Mouse (Mus musculus) heart, adult 9 months (tissue): Measurements from ENCODE around the gene 9530053A07Rik.
A peak's percentile ranks its signal among the peaks of the same experiment; 100 is the strongest.
"Not testable (repeated sequence)": the region's sequence is repeated elsewhere in the genome, so short reads cannot be mapped to it uniquely, and the experiment has no call there.

Experiments
- DNase-seq, 2 experiments: peaks; one replicate each; pipeline ENCODE4 v3.0.0; 2022; ENCODE audit warnings: low spot score in 2 of 2

The 9530053A07Rik gene

DNA sequence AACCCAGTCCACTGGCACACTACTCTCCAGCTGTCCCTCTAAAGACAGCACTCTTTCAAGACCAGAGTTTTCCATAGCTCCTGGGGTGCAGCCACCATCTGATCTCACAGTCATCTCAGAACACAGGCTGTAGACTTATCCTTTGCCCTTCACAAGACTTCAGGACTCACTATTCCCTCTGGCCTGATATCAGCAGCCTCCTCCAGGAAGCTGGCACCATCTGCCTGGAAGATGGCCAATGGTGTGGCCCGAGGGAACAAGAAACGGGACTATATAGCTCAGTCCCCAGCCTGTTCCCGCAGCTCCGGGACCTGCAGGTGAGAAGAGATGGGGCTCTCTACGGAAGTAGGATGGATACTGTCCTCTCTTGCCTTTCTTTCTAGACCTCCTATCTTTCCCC lies at the start of gene 9530053A07Rik:
Gene 9530053A07Rik (plus strand): TSS at position 301 of the 400 bp plus-strand sequence.
- no peak for DNase-seq

DNA sequence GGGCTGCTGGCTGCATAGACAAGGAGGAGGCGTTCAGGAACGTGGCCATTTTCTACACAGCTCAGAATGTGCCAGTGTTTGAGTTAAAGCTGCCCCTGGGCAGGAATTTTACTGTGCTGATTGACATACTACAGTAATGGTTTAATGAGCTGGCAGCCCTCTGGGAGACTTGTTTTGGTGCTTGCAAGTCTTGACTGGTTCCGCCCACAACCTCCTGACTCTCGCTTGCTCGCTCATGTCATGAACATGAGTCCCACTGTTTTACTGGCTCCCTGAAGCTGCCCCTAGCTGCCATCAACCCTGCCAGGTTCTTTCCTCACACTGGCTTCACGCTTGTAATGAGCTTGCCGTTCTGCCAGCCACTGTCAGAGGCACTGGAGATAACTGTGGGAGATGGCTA lies 45.1 kb upstream of the 9530053A07Rik start:
- no peak for DNase-seq

DNA sequence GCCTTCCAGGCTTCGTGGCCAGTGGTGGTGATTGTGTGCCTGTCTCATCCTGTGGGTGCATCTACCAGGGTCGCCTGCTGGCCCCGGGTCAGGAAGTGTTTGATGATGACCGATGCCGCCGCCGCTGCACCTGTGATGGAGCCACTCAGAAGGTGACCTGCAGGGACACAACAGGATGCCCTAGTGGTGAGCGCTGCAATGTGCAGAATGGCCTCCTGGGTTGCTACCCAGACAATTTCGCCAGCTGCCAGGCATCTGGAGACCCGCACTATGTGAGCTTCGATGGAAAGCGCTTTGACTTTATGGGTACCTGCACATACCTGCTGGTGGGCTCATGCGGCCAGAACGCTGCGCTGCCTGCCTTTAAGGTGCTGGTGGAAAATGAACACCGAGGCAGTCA lies 43.0 kb upstream of the 9530053A07Rik start:
- DNase-seq = no peak

DNA sequence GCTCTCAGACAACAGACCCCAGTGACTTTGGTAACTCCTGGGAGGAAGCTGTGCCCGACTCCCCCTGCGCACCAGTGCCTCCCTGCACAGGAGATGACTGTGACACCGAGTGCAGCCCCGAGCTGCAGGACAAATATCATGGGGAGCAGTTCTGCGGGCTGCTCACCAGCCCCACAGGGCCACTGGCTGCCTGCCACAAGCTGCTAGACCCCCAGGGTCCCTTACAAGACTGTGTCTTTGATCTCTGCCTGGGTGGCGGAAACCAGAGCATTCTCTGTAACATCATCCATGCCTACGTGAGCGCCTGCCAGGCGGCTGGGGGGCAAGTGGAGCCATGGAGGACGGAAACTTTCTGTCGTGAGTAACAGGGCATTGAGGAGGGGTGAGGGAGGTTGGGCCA lies 35.7 kb upstream of the 9530053A07Rik start:
- no peak for DNase-seq

DNA sequence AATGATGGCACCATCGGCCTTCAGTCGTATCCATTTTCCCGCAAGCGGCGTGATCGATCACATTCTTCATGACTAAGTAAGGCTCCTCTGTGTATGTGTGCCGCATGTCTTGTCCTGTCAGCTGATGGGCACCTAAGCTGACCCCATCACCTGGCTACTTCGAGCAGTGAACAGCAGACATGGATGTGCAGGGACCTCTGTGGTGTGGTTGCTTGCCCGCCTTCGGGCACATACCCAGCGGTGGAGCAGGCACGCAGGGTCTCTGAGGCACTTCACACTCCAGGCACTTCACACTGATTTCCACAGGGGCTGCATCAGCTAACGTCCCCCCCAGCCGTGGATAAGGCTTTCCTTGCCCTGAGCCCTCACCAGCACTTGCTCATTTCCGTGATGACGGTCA lies 30.2 kb upstream of the 9530053A07Rik start:
- no peak for DNase-seq

DNA sequence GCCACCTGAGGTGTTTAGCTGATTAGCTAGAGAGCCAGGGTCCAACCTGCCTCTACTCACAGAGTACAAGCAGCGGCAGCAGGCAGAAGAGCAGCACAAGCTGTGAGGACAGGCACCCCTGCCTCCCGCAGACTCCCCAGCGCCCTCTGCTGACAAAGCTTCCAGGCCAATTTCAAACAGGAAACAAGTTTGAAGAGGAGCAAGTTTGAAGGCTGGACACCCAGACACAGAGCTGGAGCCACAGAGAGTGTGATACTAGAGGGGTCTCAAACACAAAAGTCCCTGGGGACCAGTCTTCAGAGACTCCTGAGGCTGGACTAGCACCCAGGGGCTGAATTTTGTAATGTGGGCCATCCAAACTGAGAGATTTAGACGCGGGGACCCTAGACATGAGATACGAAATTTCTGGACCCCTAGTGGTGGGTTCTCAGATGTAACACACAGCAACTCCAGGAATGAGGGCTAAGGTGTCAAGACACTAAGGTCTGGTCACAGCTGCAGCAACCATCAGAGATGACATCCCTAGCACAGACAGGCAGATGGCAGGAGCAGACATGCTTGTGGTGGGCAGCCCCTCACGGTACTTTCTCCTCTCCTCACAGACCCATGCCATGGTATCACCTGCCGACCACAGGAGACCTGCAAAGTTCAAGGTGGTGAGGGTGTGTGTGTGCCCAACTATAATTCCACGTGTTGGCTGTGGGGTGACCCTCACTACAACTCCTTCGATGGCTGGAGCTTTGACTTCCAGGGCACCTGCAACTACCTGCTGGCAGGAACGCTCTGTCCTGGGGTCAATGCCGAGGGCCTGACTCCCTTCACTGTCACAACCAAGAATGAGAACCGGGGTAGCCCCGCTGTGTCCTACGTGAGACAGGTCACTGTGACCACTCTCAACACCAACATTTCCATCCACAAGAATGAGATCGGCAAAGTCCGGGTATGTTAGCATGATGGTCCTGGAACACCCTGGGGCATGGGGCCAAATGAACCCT lies 28.4 kb upstream of the 9530053A07Rik start:
- no peak for DNase-seq

DNA sequence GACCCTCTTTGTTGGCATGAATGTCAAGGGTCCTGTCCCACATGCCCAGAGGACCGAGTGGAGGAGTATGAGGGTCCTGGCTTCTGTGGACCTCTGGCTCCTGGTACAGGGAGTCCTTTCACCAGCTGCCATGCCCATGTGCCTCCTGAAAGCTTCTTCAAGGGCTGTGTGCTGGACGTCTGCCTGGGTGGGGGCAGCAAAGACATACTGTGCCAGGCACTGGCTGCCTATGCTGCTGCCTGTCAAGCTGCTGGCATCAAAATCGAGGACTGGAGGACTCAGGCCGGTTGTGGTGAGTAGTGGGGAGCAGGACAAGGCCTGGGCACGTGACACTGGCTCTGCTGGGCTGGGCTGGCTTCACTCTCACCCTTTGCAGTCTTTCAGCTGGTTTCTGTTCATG lies 26.3 kb upstream of the 9530053A07Rik start:
- not testable (repeated sequence) for DNase-seq

DNA sequence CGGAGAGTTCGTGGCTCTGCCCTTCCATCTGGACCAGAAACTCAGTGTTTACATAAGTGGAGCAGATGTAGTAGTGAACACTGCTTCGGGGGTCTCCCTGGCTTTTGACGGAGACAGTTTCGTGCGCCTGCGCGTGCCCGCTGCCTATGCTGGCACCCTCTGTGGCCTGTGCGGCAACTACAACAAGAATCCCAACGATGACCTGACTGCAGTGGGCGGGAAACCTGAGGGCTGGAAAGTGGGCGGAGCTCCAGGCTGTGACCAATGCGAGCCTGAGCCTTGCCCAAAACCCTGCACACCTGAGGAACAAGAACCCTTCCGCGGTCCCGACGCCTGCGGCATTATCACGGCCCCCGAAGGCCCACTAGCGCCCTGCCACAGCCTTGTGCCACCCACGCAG lies 24.6 kb upstream of the 9530053A07Rik start:
- no peak for DNase-seq

DNA sequence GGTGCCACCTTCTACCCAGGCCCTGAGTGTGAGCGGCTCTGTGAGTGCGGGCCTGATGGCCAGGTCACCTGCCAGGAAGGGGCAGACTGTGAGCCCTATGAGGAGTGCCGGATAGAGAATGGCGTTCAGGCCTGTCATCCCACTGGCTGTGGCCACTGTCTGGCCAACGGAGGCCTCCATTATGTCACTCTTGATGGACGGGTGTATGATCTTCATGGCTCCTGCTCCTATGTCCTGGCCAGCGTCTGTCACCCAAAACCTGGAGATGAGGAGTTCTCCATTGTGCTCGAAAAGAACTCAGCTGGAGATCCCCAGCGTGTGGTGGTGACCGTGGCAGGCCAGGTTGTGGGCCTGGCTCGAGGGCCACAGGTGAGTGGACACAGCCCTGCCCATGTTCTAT lies 23.0 kb upstream of the 9530053A07Rik start:
- no peak for DNase-seq

DNA sequence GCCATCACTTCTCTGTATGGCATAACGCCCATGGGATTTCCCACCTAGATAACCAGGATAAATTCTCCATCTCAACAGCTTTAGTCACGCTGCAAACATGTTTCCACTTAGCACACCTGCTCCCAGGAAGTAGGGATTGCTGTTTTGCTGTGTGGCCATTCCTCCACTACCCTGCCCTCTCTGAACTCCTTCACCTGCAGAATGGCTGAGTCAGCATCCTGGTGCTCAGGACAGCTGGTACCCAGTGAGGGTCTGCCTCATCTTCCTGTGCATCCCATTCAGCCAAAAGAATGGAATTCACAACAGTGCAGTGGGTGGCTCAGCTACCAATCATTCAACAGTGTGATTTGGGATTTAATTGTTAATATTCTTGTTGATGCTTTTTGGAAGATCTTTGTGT lies 14.6 kb upstream of the 9530053A07Rik start:
- DNase-seq = no peak

DNA sequence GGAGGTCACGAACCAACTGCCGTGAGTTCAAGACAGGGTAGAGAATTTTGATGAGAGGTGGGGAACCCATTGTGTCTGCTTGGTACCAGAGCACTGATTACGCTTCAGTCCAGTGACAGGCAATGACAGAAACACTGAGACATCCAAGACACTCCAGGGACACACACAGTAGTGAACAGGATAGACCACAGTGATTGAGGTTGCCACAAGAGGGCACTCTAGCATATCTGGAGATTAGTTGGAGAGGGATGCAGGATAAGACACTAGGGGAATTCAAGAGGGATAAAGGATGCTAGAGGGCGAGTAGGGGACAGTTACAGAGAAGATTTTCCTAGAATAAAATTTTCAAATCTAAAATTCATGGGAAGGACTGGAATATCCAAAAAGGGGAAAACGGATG lies 8.3 kb downstream of the 9530053A07Rik start:
- no peak for DNase-seq

DNA sequence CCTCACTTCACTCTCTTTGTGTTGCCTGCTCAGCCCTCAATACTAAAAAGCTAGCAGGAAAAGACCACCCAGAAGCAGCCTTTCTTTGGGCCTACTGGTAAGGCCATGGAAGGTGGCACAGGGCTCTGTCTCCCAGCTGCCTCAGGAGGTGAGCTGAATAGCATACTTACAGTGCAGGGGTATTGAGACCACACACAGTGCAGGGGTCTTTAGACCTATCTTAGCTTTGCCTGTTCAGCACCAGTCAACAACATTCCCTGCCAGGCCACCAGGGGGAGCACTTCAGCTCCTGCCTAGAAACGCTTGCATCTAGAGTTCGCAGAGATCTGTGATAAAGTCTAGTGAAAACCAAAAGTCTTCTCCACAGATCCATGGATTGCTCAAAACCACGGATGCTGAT lies 19.0 kb downstream of the 9530053A07Rik start:
- peak; percentile 11 to 32 for DNase-seq

DNA sequence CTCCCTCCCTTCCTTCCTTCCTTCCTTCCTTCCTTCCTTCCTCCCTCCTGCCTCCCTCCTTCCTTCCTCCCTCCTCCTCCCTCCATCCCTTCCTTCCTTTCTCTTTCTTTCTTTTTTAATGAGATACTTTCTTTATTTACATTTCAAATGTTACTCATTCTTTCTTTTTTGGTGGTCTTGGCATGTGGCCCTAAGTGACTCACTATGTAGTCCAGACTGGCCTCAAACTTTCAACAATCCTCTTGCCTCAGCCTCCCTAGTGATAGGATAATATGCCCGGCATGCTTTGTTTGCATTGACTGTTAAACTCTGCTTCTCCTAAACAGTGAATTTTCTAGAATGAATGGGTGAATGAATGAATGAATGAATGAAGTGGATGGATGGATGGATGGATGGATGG lies 20.6 kb downstream of the 9530053A07Rik start:
- no peak for DNase-seq

DNA sequence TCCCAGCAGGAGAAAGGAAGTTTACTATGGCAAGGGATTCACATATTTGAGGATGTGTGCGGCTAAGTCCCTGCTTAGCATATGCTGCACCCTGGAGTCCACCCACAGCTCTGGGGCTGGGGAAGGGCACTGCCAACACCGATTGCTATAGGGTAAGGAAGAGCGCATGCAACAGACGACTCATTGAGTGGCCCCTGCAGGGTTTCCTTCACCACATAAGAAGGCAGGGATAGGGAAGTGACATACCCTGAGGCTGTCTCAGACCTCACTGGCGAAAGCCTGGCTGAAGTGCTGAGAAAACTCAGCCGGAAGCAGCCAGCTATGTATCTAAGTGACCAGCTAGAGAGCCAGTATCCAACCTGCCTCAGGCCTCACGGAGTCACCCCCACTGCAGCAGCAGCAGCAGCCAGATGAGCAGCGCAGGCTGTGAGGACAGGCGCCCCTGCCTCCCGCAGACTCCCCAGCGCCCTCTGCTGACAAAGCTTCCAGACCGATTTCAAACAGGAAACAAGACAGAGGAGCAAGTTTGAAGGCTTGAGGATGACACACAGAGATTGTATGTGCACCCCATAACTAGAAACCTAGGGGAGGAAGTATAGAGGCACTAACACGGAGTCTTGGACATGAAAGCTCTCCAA lies 22.4 kb downstream of the 9530053A07Rik start:
- no peak for DNase-seq

DNA sequence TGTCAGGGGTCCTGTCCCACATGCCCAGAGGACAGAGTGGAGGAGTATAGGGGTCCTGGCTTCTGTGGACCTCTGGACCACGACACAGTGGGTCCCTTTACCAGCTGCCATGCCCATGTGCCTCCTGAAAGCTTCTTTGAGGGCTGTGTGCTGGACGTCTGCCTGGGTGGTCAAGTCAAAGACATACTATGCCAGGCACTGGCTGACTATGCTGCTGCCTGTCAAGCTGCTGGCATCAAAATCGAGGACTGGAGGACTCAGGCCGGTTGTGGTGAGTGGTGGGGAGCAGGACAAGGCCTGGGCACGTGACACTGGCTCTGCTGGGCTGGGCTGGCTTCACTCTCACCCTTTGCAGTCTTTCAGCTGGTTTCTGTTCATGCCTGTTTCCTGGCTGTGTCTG lies 24.3 kb downstream of the 9530053A07Rik start:
- DNase-seq = not testable (repeated sequence)

DNA sequence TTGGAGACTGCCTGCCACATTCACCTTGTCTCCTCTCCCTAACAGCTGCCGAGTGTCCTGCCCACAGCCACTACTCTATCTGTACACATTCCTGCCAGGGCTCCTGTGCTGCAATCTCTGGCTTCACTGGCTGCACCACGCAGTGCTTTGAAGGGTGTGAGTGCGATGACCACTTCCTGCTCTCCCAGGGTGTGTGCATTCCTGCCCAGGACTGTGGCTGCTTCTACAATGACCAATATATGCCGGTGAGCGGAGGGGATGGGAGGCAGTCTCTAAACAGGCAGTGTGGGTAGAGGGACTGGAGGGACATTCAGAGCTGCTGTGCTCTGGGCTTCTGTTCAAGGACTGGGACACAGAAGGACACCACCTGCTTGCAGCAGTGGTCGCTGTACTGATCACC lies 30.0 kb downstream of the 9530053A07Rik start:
- DNase-seq = no peak

DNA sequence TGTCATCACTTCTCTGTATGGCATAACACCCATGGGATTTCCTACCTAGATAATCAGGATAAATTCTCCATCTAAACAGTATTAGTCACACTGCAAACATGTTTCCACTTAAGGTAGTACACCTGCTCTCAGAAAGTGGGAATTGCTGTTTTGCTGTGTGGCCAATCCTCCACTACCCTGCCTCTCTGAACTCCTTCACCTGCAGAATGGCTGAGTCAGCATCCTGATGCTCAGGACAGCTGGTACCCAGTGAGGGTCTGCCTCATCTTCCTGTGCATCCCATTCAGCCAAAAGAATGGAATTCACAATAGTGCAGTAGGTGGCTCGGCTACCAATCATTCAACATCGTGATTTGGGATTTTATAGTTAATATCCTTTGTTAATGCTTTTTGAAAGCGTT lies 30.6 kb downstream of the 9530053A07Rik start:
- no peak for DNase-seq

DNA sequence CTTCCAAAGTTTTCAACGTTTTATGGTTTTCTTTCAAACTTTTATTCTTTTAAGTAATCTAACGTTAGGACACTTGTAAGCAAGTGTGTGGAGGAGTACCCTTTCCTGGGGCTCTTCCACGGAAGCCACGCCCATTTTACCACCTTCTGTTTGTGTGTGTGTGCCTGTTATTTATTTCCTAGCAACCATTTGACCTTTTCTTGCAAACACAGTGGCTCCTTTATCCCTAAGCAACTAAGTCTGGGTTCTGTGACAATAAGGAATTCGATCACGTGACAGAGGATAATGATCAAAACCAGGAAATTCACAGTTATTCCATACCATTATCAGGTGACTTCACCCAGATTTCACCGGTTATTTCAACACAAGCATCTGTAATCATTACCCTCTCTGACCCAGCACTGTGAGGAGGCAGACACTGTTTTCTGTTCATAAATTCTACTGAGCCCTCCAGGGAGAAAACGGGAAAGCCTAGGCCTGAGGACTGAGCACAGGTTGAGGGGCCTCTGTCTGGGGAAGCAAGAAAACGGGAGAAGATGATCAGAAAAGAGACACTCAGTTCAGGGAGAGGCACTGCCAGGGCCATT lies 32.0 kb downstream of the 9530053A07Rik start:
- no peak for DNase-seq

DNA sequence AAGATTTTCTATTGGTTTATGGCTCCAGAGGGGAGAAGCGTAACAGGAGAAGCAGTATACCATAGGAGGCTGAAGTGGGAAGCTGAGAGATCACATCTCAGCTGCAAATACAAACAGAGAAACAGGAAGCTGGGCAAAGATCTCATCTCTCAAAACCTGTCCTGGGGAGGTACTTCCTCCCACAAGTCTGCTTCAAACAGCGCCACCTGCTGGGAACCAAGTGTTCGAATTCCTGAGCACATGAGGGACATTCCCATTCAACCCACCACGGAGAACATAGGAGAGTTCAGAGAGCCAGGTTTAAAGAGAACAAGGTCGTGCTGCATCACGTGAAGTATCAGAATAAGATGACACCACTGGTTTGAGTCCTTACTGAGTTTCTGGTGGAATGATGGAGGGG lies 36.1 kb downstream of the 9530053A07Rik start:
- no peak for DNase-seq

DNA sequence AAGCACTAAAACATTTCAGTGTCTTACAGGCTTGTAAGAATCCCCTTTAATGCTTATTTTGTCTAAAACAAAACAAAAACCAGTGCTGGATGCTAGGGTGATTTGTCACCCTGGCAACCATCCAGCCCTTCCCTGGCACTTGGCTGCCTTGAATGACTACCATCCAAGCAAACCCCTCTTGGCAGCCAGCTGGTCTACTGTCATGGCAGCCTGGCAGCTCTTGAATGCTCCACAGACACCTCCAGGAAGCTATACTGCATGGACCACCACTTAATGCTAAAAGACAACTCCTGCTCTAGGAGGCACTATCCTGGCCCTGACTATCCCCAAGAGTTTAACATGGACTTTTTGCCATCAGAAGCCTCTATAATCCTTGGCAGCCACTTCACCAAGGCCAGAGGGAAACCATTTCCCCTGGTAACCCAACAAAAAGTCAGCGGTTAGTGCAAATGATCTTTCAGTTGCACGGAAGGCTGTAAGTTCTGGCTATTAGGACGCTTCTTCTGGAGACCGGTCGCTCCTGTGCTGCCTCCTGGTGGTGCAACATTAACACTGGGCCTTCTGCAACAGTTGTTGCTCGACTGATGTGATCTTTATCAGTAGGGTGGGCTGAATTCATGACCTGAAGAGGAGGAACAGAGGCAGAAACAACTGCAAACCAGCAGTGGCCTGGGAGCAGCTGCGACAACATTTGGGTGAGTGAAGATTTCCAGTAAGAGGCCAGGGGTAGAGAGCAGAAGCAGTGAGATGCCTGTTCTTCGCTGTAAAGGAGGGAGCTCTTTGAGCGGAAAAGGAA lies 39.3 kb downstream of the 9530053A07Rik start:
- peak; percentile 48 to 65 for DNase-seq

DNA sequence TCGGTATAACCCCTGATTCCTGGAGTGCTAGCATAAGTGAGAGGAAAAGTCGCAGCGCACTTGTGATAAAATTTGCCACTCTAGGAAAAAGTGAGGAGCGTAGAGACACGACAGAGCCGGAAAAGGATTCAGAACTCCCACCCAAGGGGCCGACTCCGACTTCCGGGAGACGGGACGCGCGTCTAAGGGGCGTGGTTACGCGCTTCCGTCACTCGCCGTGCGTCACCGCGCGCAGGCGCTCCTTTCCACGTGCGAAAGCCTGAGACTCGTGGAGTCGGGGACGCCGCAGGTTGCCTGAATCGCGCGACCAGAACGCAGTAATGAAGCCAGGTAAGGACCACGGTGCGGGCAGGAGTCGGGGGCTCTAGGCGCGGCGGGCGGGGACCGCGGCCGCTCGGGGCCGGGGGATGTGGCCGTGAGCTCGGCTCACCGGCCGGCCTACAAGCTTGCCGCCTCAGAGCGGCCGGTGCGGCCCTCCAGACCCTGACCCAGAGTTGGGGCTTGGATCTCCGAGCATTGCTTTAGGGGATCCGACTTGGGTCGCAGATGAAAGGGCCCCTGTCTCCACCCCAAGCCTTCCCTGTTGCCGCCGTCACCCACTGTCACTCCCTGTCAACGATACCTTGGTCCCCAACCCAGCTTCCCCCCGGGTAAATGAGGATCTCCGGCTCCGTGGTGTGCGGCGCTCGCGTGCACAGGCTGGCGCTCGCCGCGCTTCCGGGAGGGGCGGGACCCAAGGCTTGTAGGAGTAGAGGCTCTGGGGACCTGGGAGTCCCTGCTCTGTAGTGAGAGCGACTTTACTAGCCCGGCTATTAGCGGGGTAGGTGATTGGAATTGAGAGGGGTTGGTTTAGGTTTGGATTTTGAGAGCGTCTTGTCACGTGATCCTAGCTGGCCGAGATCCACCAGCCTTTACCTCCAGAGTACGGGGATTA lies 40.5 kb downstream of the 9530053A07Rik start, which contains the start of gene Fbl:
Gene Fbl (plus strand): TSS at position 222 of the 934 bp plus-strand sequence.
- DNase-seq = peak; percentile 85 to 91
